Mouse (Mus musculus): ENCODE data around the gene Crtc1.

Gene Crtc1

GRCm38 (mm10) chr8:70419879-70420643 lies 19.3 kb downstream of the Crtc1 start:
- no peak for DNase-seq

- peak; percentile 65 to 75 for DNase-seq
These were observed 20.4 kb downstream of the Crtc1 start for GRCm38 (mm10) chr8:70418954-70419353.

- DNase-seq = peak; percentile 32 to 61
These were observed 21.5 kb downstream of the Crtc1 start for GRCm38 (mm10) chr8:70417914-70418313.

GRCm38 (mm10) chr8:70416941-70417340 lies 22.4 kb downstream of the Crtc1 start:
- no peak for DNase-seq

GRCm38 (mm10) chr8:70415540-70416451 lies 23.6 kb downstream of the Crtc1 start:
- DNase-seq = peak; percentile 50 to 56

- no peak for DNase-seq
These were observed 25.0 kb downstream of the Crtc1 start for GRCm38 (mm10) chr8:70414310-70414946.

GRCm38 (mm10) chr8:70410281-70410680 lies 29.1 kb downstream of the Crtc1 start:
- no peak for DNase-seq

GRCm38 (mm10) chr8:70409455-70409871 lies 29.9 kb downstream of the Crtc1 start:
- DNase-seq = peak in 1 of 2 experiments; percentile 46

GRCm38 (mm10) chr8:70409019-70409418 lies 30.4 kb downstream of the Crtc1 start:
- no peak for DNase-seq

GRCm38 (mm10) chr8:70408301-70408700 lies 31.1 kb downstream of the Crtc1 start:
- DNase-seq = peak; percentile 33 to 36

- DNase-seq = peak; percentile 51 to 74
These were observed 32.8 kb downstream of the Crtc1 start for GRCm38 (mm10) chr8:70406427-70407069.

GRCm38 (mm10) chr8:70405189-70405588 lies 34.2 kb downstream of the Crtc1 start:
- peak in 1 of 2 experiments; percentile 23 for DNase-seq

GRCm38 (mm10) chr8:70404212-70404611 lies 35.2 kb downstream of the Crtc1 start:
- DNase-seq = no peak

- DNase-seq = no peak
These were observed 41.5 kb downstream of the Crtc1 start for GRCm38 (mm10) chr8:70397611-70398563.

GRCm38 (mm10) chr8:70396184-70396583 lies 43.2 kb downstream of the Crtc1 start:
- no peak for DNase-seq

- peak; percentile 25 to 35 for DNase-seq
These were observed 43.7 kb downstream of the Crtc1 start for GRCm38 (mm10) chr8:70395649-70396048.

- no peak for DNase-seq
These were observed 44.9 kb downstream of the Crtc1 start for GRCm38 (mm10) chr8:70394269-70394998.

GRCm38 (mm10) chr8:70393087-70393486 lies 46.3 kb downstream of the Crtc1 start:
- DNase-seq = no peak

- no peak for DNase-seq
These were observed 49.7 kb downstream of the Crtc1 start for GRCm38 (mm10) chr8:70389678-70390077.

- peak; percentile 72 to 79 for DNase-seq
These were observed 56.1 kb downstream of the Crtc1 start for GRCm38 (mm10) chr8:70383287-70383686.

- DNase-seq = no peak
These were observed 59.3 kb downstream of the Crtc1 start for GRCm38 (mm10) chr8:70380069-70380468.

All from kidney, postnatal 4 days (tissue).